Mouse (Mus musculus) spleen, postnatal 0 days (tissue): Measurements from ENCODE around the gene Olfr776. TPM values are rescaled to one million over a fixed set of nuclear protein-coding genes. Genes with fewer than 3 reads are reported as not detected.

Experiments
- polyA plus RNA-seq: library from polyadenylated mRNA; unstranded; fragments of >200 nt; fragmentation: Nextera tagmentation; extraction: Ambion mirVana; gene quantifications from 2 replicates; pipeline ENCODE4 v1.2.1, GENCODE M21; 2015

Olfr776 gene
- polyA plus RNA-seq, result not detected in 2 replicates

GRCm38 (mm10) chr10:129258827-129259226, at the start of gene Olfr776:
TSS of gene Olfr776 (plus strand) at chr10:129259127.

GRCm38 (mm10) chr10:129235904-129236303, 23.0 kb upstream of the Olfr776 start, which contains the start of gene Olfr774:
TSS of gene Olfr774 (plus strand) at chr10:129236204.

GRCm38 (mm10) chr10:129248112-129248511, 10.8 kb upstream of the Olfr776 start, which contains the start of gene Olfr775:
TSS of gene Olfr775 (plus strand) at chr10:129248412.

GRCm38 (mm10) chr10:129271081-129271535, 12.2 kb downstream of the Olfr776 start, which contains the start of gene Olfr777:
TSS of gene Olfr777 (minus strand) at chr10:129271485.

Other genes starting within 250 kb of the Olfr776 start
- gene Olfr763, start 248.3 kb upstream of the Olfr776 start, polyA plus RNA-seq, result not detected in 2 replicates
- not detected in 2 replicates for gene Olfr764-ps1, start 219.2 kb upstream of the Olfr776 start, polyA plus RNA-seq
- gene Olfr765, start 209.1 kb upstream of the Olfr776 start, polyA plus RNA-seq, result not detected in 2 replicates
- not detected in 2 replicates for gene Olfr766-ps1, start 190.2 kb upstream of the Olfr776 start, polyA plus RNA-seq
- not detected in 2 replicates for gene Olfr767, start 176.2 kb upstream of the Olfr776 start, polyA plus RNA-seq
- not detected in 2 replicates for gene Olfr768, start 159.8 kb upstream of the Olfr776 start, polyA plus RNA-seq
- not detected in 2 replicates for gene Olfr769, start 141.3 kb upstream of the Olfr776 start, polyA plus RNA-seq
- not detected in 2 replicates for gene Olfr770, start 120.1 kb upstream of the Olfr776 start, polyA plus RNA-seq
- not detected in 2 replicates for gene Olfr771, start 94.4 kb upstream of the Olfr776 start, polyA plus RNA-seq
- gene Olfr772, start 81.2 kb upstream of the Olfr776 start, polyA plus RNA-seq, result not detected in 2 replicates
- not detected in 2 replicates for gene Olfr773, start 71.7 kb upstream of the Olfr776 start, polyA plus RNA-seq
- gene Olfr774, start 22.9 kb upstream of the Olfr776 start, polyA plus RNA-seq, result not detected in 2 replicates
- gene Olfr775, start 10.7 kb upstream of the Olfr776 start, polyA plus RNA-seq, result not detected in 2 replicates
- not detected in 2 replicates for gene Olfr777, start 12.4 kb downstream of the Olfr776 start, polyA plus RNA-seq
- not detected in 2 replicates for gene Olfr780, start 59.0 kb downstream of the Olfr776 start, polyA plus RNA-seq
- gene Olfr781, start 69.7 kb downstream of the Olfr776 start, polyA plus RNA-seq, result not detected in 2 replicates
- gene Olfr782, start 89.7 kb downstream of the Olfr776 start, polyA plus RNA-seq, result not detected in 2 replicates
- 0.04 and 0.07 TPM in 2 replicates for gene Olfr784, start 125.0 kb downstream of the Olfr776 start, polyA plus RNA-seq
- not detected in 2 replicates for gene Olfr785, start 146.3 kb downstream of the Olfr776 start, polyA plus RNA-seq
- gene Olfr786, start 168.2 kb downstream of the Olfr776 start, polyA plus RNA-seq, result not detected in 2 replicates
- not detected in 2 replicates for gene Olfr787, start 202.7 kb downstream of the Olfr776 start, polyA plus RNA-seq
- gene Olfr788, start 211.9 kb downstream of the Olfr776 start, polyA plus RNA-seq, result not detected in 2 replicates
- gene Olfr789, start 225.6 kb downstream of the Olfr776 start, polyA plus RNA-seq, result not detected in 2 replicates
- not detected in 2 replicates for gene Olfr790, start 239.4 kb downstream of the Olfr776 start, polyA plus RNA-seq